Mouse (Mus musculus) embryonic facial prominence, embryonic 15.5 days (tissue): ENCODE results near the gene Gm6588. TPM values are rescaled to one million over a fixed set of nuclear protein-coding genes. Genes with fewer than 3 reads are reported as not detected.

Experiments
- ATAC-seq: fragments of 200-750 bp; cut with Nextera tagmentation; 2 replicates; pipeline ENCODE4 v1.8.0; 2017; ENCODE audit warnings: low read depth, moderate TSS enrichment; ENCODE audit not compliant: insufficient number of reproducible peaks, low FRiP score, low TSS enrichment
- H3K27ac ChIP-seq: fragments of 300-500 bp; sonication (generic); replicated peaks from 2 replicates; pipeline ENCODE4 v1.5.1; 2015; ENCODE audit warnings: mild to moderate bottlenecking, inconsistent platforms
- H3K27me3 ChIP-seq: fragments of 300-500 bp; sonication (generic); 2 replicates; pipeline ENCODE4 v1.6.1; 2015; ENCODE audit warnings: inconsistent platforms
- H3K36me3 ChIP-seq: fragments of 300-500 bp; sonication (generic); 2 replicates; pipeline ENCODE4 v1.6.1; 2015; ENCODE audit warnings: mild to moderate bottlenecking, inconsistent platforms
- H3K4me1 ChIP-seq: fragments of 300-500 bp; sonication (generic); 2 replicates; pipeline ENCODE4 v1.6.1; 2015; ENCODE audit warnings: inconsistent platforms
- H3K4me2 ChIP-seq: fragments of 300-500 bp; sonication (generic); replicated peaks from 2 replicates; pipeline ENCODE4 v1.6.1; 2015; ENCODE audit warnings: mild to moderate bottlenecking, inconsistent platforms
- H3K4me3 ChIP-seq: fragments of 300-500 bp; sonication (generic); replicated peaks from 2 replicates; pipeline ENCODE4 v1.5.1; 2015; ENCODE audit warnings: mild to moderate bottlenecking, inconsistent platforms
- H3K9ac ChIP-seq: fragments of 300-500 bp; sonication (generic); 2 replicates; pipeline ENCODE4 v1.6.1; 2015; ENCODE audit warnings: inconsistent platforms
- H3K9me3 ChIP-seq: fragments of 300-500 bp; sonication (generic); replicated peaks from 2 replicates; pipeline ENCODE4 v1.6.1; 2016; ENCODE audit warnings: inconsistent platforms
- WGBS: fragments of 180-500 bp; shearing (Covaris S2); methylation state at CpG from one replicate; pipeline ENCODE4 v1.1.7; 2015; 5-methylcytosine and 5-hydroxymethylcytosine counted together
- polyA plus RNA-seq: library from polyadenylated mRNA; unstranded; fragments of >200 nt; fragmentation: Nextera tagmentation; extraction: Ambion mirVana; gene quantifications from 2 replicates; pipeline ENCODE4 v1.2.1, GENCODE M21; 2015

The Gm6588 gene
- polyA plus RNA-seq, 1 experiment from 2014 or later: not detected

GRCm38 (mm10) chr5:112427283-112427682 is 21.9 kb upstream of the Gm6588 start:
- WGBS: 44% methylated on average over 2 of the region's 2 CpGs
- no peaks in the 10 kb centered on the region for H3K36me3 ChIP-seq
- H3K4me1 ChIP-seq: no peaks in the 10 kb centered on the region
- H3K9ac ChIP-seq: no peak overlapping the region
- H3K9me3 ChIP-seq: no peaks in the 10 kb centered on the region
- no peak overlapping the region for H3K4me3 ChIP-seq
- H3K27me3 ChIP-seq: peaks cover 53% of the 10 kb centered on the region
- no peak overlapping the region for H3K4me2 ChIP-seq
- ATAC-seq: no peak
- H3K27ac ChIP-seq: no peak overlapping the region

GRCm38 (mm10) chr5:112428944-112429343 is 20.3 kb upstream of the Gm6588 start:
- Histone ChIP-seq H3K27ac (no peak overlapping the region), H3K36me3 (no peaks in the 10 kb centered on the region), H3K9me3 (no peaks in the 10 kb centered on the region), H3K4me2 (peak overlapping the region; percentile 5; the same call in 1 of the 2 replicates), H3K9ac (no peak overlapping the region), H3K4me3 (no peak overlapping the region), H3K27me3 (peaks cover 56% of the 10 kb centered on the region), H3K4me1 (no peaks in the 10 kb centered on the region)
- 15% methylated on average over 19 of the region's 19 CpGs for WGBS
- no peak for ATAC-seq

- peaks cover 48% of the 10 kb centered on the region for H3K27me3 ChIP-seq
- WGBS: 27% methylated on average over 14 of the region's 14 CpGs
- ATAC-seq: no peak
- no peak overlapping the region for H3K4me3 ChIP-seq
- H3K4me1 ChIP-seq: no peaks in the 10 kb centered on the region
- no peaks in the 10 kb centered on the region for H3K9me3 ChIP-seq
- H3K9ac ChIP-seq: no peak overlapping the region
- no peaks in the 10 kb centered on the region for H3K36me3 ChIP-seq
- H3K4me2 ChIP-seq: no peak overlapping the region
- H3K27ac ChIP-seq: no peak overlapping the region
Measured at GRCm38 (mm10) chr5:112431120-112431775, 18.0 kb upstream of the Gm6588 start.

- Histone ChIP-seq H3K4me1 (no peaks in the 10 kb centered on the region), H3K4me2 (no peak overlapping the region)
- 66% methylated on average over 5 of the region's 5 CpGs for WGBS
Measured at GRCm38 (mm10) chr5:112432033-112432432, 17.2 kb upstream of the Gm6588 start.

GRCm38 (mm10) chr5:112433004-112433403 is 16.2 kb upstream of the Gm6588 start:
- WGBS: 2% methylated on average over 8 of the region's 8 CpGs
- no peak overlapping the region for H3K4me3 ChIP-seq
- no peaks in the 10 kb centered on the region for H3K9me3 ChIP-seq
- no peaks in the 10 kb centered on the region for H3K36me3 ChIP-seq
- H3K4me2 ChIP-seq: no peak overlapping the region
- ATAC-seq: no peak
- no peak overlapping the region for H3K27ac ChIP-seq
- peaks cover 47% of the 10 kb centered on the region for H3K27me3 ChIP-seq
- H3K4me1 ChIP-seq: no peaks in the 10 kb centered on the region
- no peak overlapping the region for H3K9ac ChIP-seq

More at GRCm38 (mm10) chr5:112432033-112432432, 17.2 kb upstream of the Gm6588 start:
- H3K27ac ChIP-seq: no peak overlapping the region
- ATAC-seq: no peak
- no peak overlapping the region for H3K4me3 ChIP-seq
- H3K27me3 ChIP-seq: peaks cover 51% of the 10 kb centered on the region
- no peak overlapping the region for H3K9ac ChIP-seq
- H3K36me3 ChIP-seq: no peaks in the 10 kb centered on the region
- no peaks in the 10 kb centered on the region for H3K9me3 ChIP-seq

GRCm38 (mm10) chr5:112438535-112438934 is 10.7 kb upstream of the Gm6588 start:
- H3K4me1 ChIP-seq: no peaks in the 10 kb centered on the region
- peaks cover 11% of the 10 kb centered on the region for H3K27me3 ChIP-seq
- no peak overlapping the region for H3K4me3 ChIP-seq
- H3K9ac ChIP-seq: no peak overlapping the region
- H3K4me2 ChIP-seq: no peak overlapping the region
- no peak overlapping the region for H3K27ac ChIP-seq
- 38% methylated on average over 10 of the region's 10 CpGs for WGBS
- no peaks in the 10 kb centered on the region for H3K9me3 ChIP-seq
- H3K36me3 ChIP-seq: no peaks in the 10 kb centered on the region
- no peak for ATAC-seq

- Histone ChIP-seq H3K36me3 (no peaks in the 10 kb centered on the region), H3K27ac (no peak overlapping the region), H3K4me2 (no peak overlapping the region), H3K27me3 (peaks cover 8% of the 10 kb centered on the region; the same call in 1 of the 2 replicates), H3K4me1 (no peaks in the 10 kb centered on the region), H3K9me3 (no peaks in the 10 kb centered on the region), H3K9ac (no peak overlapping the region), H3K4me3 (no peak overlapping the region)
- ATAC-seq: no peak
- WGBS: 51% methylated on average over 9 of the region's 9 CpGs
Measured at GRCm38 (mm10) chr5:112453088-112453487, 3.9 kb downstream of the Gm6588 start.

- Histone ChIP-seq H3K4me3 (no peak overlapping the region), H3K9ac (no peak overlapping the region), H3K4me1 (no peaks in the 10 kb centered on the region), H3K4me2 (no peak overlapping the region), H3K36me3 (no peaks in the 10 kb centered on the region), H3K9me3 (no peaks in the 10 kb centered on the region), H3K27ac (no peak overlapping the region), H3K27me3 (peaks cover 4% of the 10 kb centered on the region; the same call in 1 of the 2 replicates)
- no peak for ATAC-seq
- WGBS: 62% methylated on average over 12 of the region's 12 CpGs
Measured at GRCm38 (mm10) chr5:112454966-112455555, 5.8 kb downstream of the Gm6588 start.

- H3K9me3 ChIP-seq: no peaks in the 10 kb centered on the region
- no peak overlapping the region for H3K4me3 ChIP-seq
- H3K4me1 ChIP-seq: no peaks in the 10 kb centered on the region
- no peak overlapping the region for H3K27ac ChIP-seq
- peaks cover 4% of the 10 kb centered on the region; the same call in 1 of the 2 replicates for H3K27me3 ChIP-seq
- WGBS: 71% methylated on average over 3 of the region's 3 CpGs
- no peak for ATAC-seq
- no peak overlapping the region for H3K9ac ChIP-seq
- no peak overlapping the region for H3K4me2 ChIP-seq
- H3K36me3 ChIP-seq: no peaks in the 10 kb centered on the region
Measured at GRCm38 (mm10) chr5:112459903-112460302, 10.7 kb downstream of the Gm6588 start.

- Histone ChIP-seq H3K4me3 (no peak overlapping the region), H3K27me3 (no peaks in the 10 kb centered on the region; the same call in 1 of the 2 replicates), H3K4me1 (peaks cover 16% of the 10 kb centered on the region), H3K9ac (no peak overlapping the region), H3K9me3 (no peaks in the 10 kb centered on the region), H3K27ac (no peak overlapping the region), H3K36me3 (no peaks in the 10 kb centered on the region), H3K4me2 (no peak overlapping the region)
- no peak for ATAC-seq
- 31% methylated on average over 6 of the region's 6 CpGs for whole genome bisulfite sequencing
Measured at GRCm38 (mm10) chr5:112466331-112466730, 17.1 kb downstream of the Gm6588 start.

GRCm38 (mm10) chr5:112468986-112469581 is 19.9 kb downstream of the Gm6588 start:
- Histone ChIP-seq H3K9me3 (no peaks in the 10 kb centered on the region), H3K9ac (no peak overlapping the region), H3K27ac (no peak overlapping the region), H3K27me3 (no peaks in the 10 kb centered on the region), H3K4me1 (peaks cover 23% of the 10 kb centered on the region), H3K4me2 (no peak overlapping the region), H3K4me3 (no peak overlapping the region), H3K36me3 (no peaks in the 10 kb centered on the region)
- ATAC-seq: no peak
- WGBS: 73% methylated on average over 4 of the region's 4 CpGs
